Mouse (Mus musculus) frontal cortex, postnatal 14 days (tissue): ENCODE results near the gene Apom.

Experiments used
- DNase-seq, 2 experiments: peaks; one replicate each; pipeline ENCODE4 v3.0.0; 2022; ENCODE audit warnings: low spot score in 2 of 2

The Apom gene

DNA sequence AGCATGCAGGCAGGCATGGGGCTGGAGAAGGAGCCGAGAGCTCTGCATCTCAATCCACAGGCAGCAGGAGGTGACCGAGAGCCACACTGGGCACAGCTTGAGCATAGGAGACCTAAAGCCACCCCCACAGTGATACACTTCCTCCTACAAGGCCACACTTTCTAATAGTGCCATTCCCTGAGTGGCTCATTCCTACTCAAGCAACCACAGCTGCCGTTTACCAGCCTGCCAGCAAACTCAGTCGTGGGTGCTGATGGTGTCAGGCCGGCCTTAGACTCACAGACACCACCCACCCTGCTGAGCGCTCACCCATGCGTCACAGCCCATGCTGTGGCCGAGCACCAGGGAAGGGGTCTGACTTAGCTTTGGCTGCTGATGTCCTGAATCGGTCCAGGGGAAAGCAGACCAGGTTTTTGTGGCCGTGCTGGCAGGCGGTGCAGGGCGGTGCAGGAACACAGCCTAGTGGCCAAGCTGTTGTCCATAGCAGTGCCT lies 34.6 kb downstream of the Apom start:
- no peak for DNase-seq

DNA sequence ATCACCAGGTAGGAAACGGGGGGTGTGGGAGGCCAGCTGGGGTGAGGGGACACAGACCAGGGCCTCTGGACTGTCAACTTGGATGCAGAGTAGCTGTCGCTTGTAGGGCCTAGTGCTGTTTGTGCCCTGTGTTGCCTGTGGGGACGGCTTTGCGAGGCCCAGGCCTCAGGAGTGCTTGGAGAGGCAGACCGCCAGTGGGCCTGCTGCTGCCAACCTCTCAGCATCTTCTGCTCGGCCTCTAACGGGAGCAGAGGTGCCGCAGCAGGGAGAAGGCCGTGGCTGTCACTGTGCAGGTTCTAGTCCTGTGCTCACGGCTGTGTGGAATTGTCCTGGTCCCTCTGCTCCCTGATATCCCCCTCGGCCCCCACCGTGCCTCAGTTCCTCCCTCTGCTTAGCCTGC lies 35.3 kb downstream of the Apom start:
- DNase-seq, result no peak

DNA sequence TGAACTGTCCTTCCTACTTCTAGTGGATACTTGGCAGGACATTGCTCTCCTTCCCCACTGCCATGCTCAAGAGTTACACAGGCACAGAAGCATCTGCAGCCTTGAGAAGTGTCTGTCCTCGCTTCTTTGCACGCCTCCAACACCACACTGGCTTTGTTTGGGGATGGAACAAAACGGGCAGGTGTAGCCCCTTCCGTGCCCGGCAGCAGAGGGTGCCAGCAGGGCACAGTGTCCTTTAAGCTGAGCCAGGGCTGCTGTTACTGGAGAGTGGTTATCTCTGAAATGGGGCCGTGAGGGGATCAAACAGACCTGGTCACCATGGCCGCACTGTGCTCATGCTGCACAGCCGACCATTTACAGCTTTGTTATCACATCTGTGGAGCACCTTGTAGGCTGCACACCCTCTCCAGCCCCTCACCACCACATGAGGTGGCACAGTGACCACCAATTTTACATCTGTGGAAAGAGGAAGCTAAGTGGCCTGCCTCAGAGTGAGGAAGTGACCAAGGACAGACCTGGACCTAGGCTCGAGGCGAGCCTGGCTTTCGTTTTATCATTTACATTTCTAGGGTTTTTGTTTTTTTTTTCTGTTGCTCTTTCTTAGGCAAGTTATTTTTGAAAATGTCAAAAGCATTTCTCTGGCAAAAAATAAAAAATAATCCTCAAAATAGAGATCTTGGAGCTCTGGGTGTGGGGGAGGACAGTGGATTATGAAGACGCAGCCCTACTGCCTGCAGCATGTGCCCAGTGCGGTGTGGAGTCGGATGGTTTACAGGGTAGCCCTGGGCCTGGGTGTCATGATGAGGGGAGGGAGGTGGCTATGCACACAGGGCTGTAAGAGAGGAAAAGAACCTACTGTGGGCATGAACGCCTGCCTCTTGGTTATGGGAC lies 37.1 kb downstream of the Apom start:
- no peak for DNase-seq

DNA sequence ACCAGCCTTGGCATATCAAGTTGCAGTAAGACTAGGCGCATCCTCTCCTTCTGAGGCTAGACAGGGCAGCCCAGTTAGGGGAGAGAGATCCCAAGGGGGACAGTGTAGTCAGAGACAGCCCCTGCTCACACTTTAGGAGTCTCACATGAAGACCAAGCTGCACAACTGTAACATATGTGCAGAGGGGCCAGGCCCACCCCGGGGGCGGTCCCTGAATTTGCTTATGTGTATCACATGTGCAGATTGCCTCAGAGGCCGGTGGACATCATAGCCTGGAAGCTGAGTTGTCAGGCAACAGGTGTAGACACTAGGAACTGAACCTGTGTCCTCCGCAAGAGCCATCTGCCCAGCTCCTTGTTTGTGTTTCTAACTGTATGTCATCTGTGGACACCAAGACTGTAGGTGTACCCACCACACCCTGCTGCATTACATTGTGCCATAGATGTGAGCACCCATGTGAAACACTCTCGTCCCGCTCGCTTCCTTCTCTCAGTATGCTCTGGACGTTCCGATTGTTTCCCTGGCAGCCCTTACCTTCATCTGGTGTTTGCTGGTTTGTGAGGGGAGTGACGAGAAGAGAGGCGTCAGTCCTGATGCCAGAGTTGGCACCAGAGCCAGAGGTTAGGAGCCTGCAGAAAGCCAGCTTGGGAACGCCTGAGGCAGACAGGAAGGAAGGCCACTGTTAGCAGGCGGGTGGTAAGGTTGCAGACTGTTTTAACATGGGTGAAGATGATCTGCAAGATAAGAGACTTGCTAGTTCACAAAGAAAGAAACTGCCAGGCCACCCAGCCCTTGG lies 39.2 kb downstream of the Apom start:
- no peak for DNase-seq

DNA sequence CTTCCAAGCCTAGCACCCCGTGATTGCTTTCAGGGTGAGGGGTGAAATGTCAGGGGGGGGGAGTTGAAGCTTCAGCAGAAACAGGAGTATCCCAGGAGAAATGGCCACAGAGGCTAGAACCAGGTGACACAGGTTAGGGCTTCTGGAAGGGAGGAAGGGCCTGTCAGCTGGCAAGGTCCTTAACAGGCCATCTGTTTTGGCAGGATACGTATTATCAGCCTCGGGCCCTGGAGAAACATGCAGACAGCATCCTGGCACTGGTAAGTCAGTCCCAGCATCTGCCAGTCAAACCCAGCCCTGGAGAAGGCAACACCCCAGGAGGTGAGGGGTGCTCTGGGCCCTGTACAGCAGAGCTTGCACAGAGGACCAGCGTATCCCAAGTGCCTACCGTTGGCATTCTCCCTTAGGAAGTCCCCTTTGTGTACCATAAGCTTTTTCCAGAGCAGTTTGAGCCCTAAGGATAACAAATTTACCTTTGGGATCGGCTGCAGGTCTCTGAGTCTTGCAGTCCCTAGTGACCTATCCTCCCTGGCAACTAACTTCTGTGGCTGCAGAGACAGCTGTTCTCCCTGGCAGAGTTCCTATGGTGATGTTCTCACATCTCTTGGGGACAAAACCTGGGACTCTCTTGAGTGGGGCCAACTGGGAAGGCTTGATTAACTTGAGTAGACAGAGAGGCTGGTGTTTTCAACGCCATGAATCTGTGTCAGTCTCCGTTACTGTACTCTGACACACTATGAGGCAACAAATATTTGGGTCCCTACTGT lies 41.5 kb downstream of the Apom start:
- DNase-seq, result no peak

DNA sequence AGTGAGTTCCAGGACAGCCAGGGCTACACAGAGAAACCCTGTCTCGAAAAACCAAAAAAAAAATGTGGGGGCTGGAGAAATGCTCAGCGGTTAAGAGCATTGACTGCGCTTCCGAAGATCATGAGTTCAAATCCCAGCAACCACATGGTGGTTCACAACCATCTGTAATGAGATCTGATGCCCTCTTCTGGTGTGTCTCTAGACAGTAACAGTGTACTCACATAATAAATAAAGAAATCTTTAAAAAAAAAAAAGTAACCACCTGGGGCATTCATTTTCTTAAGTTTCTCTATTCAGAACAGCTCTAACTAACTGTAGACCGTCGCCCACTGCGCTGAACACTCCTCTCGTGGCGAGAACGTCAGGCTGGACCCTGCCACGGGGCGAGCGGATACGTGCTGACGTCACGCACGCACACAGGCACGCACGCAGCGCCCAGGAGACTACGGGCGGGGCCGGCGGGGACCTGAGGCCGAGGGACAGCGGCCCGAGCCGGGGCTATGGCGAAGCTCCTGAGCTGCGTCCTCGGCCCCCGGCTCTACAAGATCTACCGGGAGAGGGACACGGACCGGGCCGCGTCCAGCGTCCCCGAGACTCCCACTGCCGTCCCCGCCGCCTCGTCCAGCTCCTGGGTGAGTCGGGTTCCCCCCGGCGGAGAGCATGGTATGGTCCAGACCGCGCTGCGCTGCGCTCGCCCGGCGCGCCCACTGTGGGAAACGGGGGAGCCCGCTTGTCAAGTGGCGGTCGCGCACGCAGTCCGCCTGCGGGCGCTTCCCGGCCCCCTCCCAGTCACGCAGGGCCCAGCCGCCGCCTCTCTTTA lies 42.8 kb downstream of the Apom start, which contains the start of gene Abhd16a:
Gene Abhd16a (plus strand): TSS at position 439 of the 820 bp plus-strand sequence.
- peak; percentile 88 to 93 for DNase-seq

DNA sequence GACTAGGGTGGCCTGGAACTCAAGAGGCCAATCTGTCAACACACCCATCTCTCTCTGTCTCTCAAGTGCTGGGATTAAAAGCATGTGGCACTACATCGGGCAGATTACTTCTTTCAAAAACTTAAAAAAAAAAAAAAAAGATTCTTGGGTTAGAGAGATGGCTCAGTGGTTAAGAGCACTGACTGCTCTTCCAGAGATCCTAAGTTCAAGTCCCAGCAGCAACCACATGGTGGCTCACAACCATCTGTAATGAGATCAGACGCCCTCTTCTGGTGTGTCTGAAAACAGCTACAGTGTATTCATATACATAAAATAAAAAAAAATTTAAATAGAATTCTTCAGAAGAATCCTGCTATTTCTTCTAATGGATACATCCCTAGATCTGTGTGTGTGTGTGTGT lies 43.7 kb downstream of the Apom start:
- DNase-seq, result no peak

DNA sequence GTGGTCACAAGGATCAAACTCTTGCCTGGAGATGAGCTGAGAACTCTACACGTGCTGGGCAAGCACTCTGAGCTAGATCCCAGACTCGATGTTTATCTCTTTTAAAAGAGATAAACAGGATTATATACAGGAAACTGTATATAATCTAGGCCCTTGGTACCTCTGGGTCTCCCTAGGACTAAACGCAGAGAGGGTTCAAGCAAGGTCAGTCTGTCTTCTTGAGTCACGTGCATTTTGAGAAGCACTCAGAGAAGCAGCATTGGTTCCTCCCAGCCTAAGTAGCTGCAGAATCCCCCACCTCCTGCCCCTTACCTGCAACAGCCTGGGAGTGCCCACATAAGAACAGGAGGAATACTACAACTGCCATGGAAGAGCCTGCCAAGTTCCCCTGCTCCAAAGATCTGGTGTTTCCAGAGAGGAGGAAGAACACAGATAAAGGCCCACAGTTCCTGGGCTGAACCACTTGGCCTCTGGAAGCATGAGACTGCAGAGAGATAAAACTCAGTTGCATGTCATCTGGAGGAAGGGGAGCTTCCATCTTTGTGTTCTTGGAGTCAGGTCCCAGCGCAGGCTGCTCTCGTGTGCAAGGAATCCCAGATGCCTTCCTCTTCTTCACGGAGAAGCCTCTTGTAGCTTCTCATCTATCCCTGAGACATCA lies 46.5 kb downstream of the Apom start, which contains the start of gene Ly6g6f:
Gene Ly6g6f (minus strand): TSS at position 403 of the 658 bp plus-strand sequence.
- DNase-seq, result no peak

DNA sequence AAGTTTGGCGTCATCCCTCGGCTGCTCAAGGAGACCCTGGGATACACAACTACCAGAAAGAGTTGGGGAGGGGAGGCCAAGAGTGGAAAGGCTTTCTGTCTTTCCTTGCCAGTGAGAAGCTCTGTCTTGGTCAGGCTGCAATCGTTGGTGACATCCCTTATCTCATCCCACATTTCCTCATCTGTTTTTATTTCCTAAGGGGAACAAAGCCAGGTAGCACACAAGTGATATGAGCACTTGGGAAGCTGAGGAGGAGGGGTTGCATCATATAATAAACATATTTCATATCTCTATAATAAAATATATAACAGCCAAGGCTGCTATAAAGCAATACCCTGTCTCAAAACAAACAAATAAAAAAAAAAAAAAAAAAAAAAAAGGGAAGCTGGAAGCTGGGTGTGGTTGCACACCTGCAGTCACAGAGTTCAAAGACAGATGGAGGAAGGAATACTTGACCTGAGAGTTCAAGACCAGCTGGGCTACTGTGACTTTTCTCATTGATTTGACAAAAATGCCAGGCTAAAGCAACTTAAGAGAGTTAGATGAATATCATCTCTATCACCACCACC lies 47.8 kb downstream of the Apom start:
- DNase-seq, result no peak

DNA sequence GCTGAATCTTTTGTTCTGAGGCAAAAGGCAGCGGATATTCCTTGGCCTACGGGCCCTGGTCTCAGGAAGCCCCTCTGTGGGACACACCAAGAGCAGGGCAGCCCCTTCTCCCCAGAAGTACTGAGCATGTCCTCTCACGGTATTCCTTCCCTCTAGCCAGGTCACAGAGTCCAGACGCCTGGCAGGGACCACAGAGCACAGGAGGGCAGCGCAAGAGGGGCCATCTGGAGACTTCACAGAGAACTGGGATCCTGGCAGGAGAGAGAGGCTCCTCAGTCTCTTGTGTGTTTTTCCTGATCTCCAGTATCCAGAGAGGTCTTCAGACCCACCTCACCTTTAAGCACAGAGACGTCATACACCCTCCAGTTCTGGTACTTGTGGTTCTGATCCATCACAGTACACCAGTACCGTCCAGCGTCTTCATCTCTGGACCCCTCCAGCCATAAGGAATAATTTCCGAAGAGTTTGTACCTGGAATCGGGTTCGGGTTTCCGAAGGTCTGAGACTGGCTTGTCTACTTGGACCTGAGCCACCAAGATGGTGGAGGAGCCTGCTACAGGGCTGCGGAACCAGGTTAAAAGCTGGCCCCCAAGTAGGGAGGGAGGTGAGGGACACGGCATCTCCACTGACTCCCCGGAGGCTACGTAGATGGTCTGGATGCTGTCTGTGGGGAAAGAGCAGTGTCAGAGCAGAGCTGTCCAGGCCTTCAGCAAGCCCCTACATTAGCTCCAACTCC lies 48.8 kb downstream of the Apom start:
- no peak for DNase-seq

DNA sequence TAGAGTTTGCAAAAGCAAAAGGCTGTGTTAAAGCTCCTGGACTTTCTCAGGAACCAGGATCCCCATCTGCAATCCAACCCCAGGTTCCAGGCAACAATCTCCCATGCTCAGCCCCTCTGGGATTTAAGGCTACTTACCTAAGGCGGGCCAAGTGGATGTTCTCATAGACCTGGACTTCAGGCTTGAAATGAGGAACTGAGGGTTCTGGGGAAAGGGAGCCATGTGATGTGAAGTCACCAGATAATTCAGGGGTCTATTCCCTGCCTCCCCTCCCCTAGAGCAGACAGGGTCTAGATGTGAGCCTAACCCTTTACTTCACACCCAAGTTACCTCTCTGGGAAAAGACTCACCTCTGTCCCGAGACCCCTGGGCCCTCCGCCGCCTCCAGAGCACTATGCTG lies 51.1 kb downstream of the Apom start:
- DNase-seq, result no peak

DNA sequence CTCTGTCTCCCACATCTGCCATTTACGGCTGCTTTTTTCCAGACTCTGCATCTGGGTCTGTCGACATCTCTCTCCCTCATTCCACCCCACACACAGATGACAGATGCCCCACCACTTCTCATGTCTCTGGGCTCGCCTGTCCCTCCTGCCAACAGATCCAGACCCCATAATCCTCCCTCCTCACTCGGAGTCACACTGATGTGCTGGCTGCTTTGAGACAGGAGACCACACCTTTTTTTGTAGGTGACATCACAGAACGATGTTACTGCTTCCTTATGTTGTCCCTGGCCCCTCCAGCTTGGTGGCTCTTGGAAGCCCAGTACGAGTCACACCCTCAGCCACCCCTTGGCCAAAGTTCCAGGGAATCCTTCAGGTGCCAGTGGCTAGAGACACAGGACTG lies 51.6 kb downstream of the Apom start:
- DNase-seq, result no peak

DNA sequence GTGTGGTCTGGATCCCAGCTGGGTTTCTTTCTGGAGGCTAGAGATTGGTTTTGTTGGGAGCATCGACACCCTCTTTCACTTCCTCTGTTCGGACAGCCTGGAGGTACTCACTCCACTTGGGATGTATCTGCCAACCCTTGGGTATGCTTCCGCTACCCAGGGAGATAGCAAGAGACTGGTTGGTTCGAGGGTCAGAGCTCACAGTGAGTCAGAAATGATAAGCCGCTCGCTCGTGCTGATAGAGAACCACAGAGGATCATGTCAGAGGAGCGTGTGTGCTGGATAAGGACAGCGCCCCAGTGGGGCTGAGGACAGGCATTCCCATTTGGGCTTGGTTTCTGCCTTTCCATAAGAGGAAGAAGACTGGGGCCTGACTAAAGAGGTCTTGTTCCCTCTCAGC lies 52.1 kb downstream of the Apom start:
- DNase-seq, result no peak
